Mouse (Mus musculus) forebrain, embryonic 14.5 days (tissue): ENCODE results near the gene Gm5269. TPM values are rescaled to one million over a fixed set of nuclear protein-coding genes. Genes with fewer than 3 reads are reported as not detected.

ENCODE experiments used
- ATAC-seq: fragments of 200-750 bp; cut with Nextera tagmentation; 2 replicates; pipeline ENCODE4 v1.8.0; 2017; ENCODE audit warnings: mild to moderate bottlenecking, moderate library complexity
- DNase-seq: peaks from one replicate; pipeline ENCODE4 v3.0.0-alpha.2; 2015; ENCODE audit warnings: low spot score
- H3K27ac ChIP-seq: fragments of 300-500 bp; sonication (generic); 2 replicates; pipeline ENCODE4 v1.5.1; 2014; ENCODE audit warnings: low read depth, mild to moderate bottlenecking, control low read depth, low read length, moderate library complexity
- H3K27me3 ChIP-seq: fragments of 300-500 bp; sonication (generic); replicated peaks from 2 replicates; pipeline ENCODE4 v1.6.1; 2014; ENCODE audit warnings: low read length, control low read depth, mixed read lengths; ENCODE audit not compliant: control insufficient read depth, insufficient read depth
- H3K36me3 ChIP-seq: fragments of 300-500 bp; sonication (generic); 2 replicates; pipeline ENCODE4 v1.6.1; 2014; ENCODE audit warnings: low read length, control low read depth; ENCODE audit not compliant: control insufficient read depth, insufficient read depth
- H3K4me1 ChIP-seq: fragments of 300-500 bp; sonication (generic); 2 replicates; pipeline ENCODE4 v1.6.1; 2014; ENCODE audit warnings: antibody characterized with exemption, low read length, control low read depth; ENCODE audit not compliant: control insufficient read depth, insufficient read depth
- H3K4me2 ChIP-seq: fragments of 300-500 bp; sonication (generic); 2 replicates; pipeline ENCODE4 v1.6.1; 2014; ENCODE audit warnings: mild to moderate bottlenecking, control low read depth, low read length
- H3K4me3 ChIP-seq: fragments of 300-500 bp; sonication (generic); 2 replicates; pipeline ENCODE4 v1.5.1; 2014; ENCODE audit warnings: low read depth, low read length, control low read depth
- H3K9ac ChIP-seq: fragments of 300-500 bp; sonication (generic); 2 replicates; pipeline ENCODE4 v1.6.1; 2014; ENCODE audit warnings: mild to moderate bottlenecking, low read length, control low read depth, moderate library complexity
- H3K9me3 ChIP-seq: fragments of 300-500 bp; sonication (generic); replicated peaks from 2 replicates; pipeline ENCODE4 v1.6.1; 2016; ENCODE audit warnings: low read length, control low read depth, mixed read lengths; ENCODE audit not compliant: control insufficient read depth
- WGBS: fragments of 180-500 bp; shearing (Covaris S2); extraction: QIAGEN DNeasy Blood & Tissue Kit; methylation state at CpG from one replicate; pipeline ENCODE4 v1.1.7; 2014; 5-methylcytosine and 5-hydroxymethylcytosine counted together
- polyA plus RNA-seq: library from polyadenylated mRNA; unstranded; fragments of >200 nt; fragmentation: Nextera tagmentation; extraction: Ambion mirVana; gene quantifications from 2 replicates; pipeline ENCODE4 v1.2.1, GENCODE M21; 2014

The Gm5269 gene
- polyA plus RNA-seq, 1 experiment from 2014 or later: not detected

- Histone ChIP-seq H3K4me3 (no peak overlapping the region), H3K9ac (no peak overlapping the region), H3K27ac (no peak overlapping the region), H3K4me1 (no peaks in the 10 kb centered on the region), H3K36me3 (no peaks in the 10 kb centered on the region), H3K27me3 (no peaks in the 10 kb centered on the region), H3K4me2 (no peak overlapping the region), H3K9me3 (no peaks in the 10 kb centered on the region)
- no peak for ATAC-seq
- WGBS: 89% methylated on average over 9 of the region's 9 CpGs
- no peak for DNase-seq
Measured at GRCm38 (mm10) chr1:45886800-45887199, 3.3 kb downstream of the Gm5269 start.

- Histone ChIP-seq H3K36me3 (no peaks in the 10 kb centered on the region), H3K4me1 (no peaks in the 10 kb centered on the region), H3K9ac (no peak overlapping the region), H3K9me3 (no peaks in the 10 kb centered on the region), H3K4me3 (no peak overlapping the region), H3K4me2 (no peak overlapping the region), H3K27me3 (no peaks in the 10 kb centered on the region), H3K27ac (no peak overlapping the region)
- no peak for ATAC-seq
- DNase-seq: no peak
Measured at GRCm38 (mm10) chr1:45883378-45883777, 6.7 kb downstream of the Gm5269 start.

DNA sequence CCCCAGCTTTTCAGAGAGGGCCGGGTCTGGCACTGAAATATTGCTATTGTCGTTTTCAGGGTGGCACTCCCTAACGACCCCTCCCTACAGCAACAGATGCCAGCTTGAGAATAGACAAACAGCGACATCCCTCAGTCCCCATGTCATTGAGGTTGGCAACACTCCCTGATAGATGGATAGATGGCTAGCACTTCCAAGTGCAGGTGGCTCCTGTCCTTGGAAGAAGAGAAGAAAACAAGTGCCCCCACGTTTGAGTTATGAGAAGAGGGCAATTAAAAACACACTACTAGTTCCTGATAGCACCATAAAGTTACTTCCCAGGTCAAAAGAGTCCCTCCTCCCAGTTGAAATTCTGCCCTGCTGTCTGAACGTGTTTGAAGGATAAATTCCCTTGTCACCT, 8.0 kb downstream of the Gm5269 start:
- Histone ChIP-seq H3K9ac (no peak overlapping the region), H3K9me3 (no peaks in the 10 kb centered on the region), H3K4me2 (no peak overlapping the region), H3K36me3 (no peaks in the 10 kb centered on the region), H3K4me3 (no peak overlapping the region), H3K27ac (no peak overlapping the region), H3K4me1 (no peaks in the 10 kb centered on the region), H3K27me3 (no peaks in the 10 kb centered on the region)
- no peak for ATAC-seq
- 57% methylated on average over 6 of the region's 6 CpGs for WGBS
- no peak for DNase-seq

GRCm38 (mm10) chr1:45881228-45881832, 8.7 kb downstream of the Gm5269 start:
- DNase-seq: no peak
- H3K9me3 ChIP-seq: no peaks in the 10 kb centered on the region
- H3K9ac ChIP-seq: no peak overlapping the region
- no peak overlapping the region for H3K4me2 ChIP-seq
- no peak overlapping the region for H3K27ac ChIP-seq
- H3K27me3 ChIP-seq: no peaks in the 10 kb centered on the region
- ATAC-seq: no peak
- no peaks in the 10 kb centered on the region for H3K36me3 ChIP-seq
- H3K4me3 ChIP-seq: no peak overlapping the region
- no peaks in the 10 kb centered on the region for H3K4me1 ChIP-seq
- WGBS: 77% methylated on average over 3 of the region's 3 CpGs

GRCm38 (mm10) chr1:45877463-45877862, 12.6 kb downstream of the Gm5269 start:
- no peaks in the 10 kb centered on the region for H3K36me3 ChIP-seq
- H3K4me1 ChIP-seq: no peaks in the 10 kb centered on the region
- no peaks in the 10 kb centered on the region for H3K9me3 ChIP-seq
- H3K9ac ChIP-seq: no peak overlapping the region
- H3K4me3 ChIP-seq: no peak overlapping the region
- no peaks in the 10 kb centered on the region for H3K27me3 ChIP-seq
- no peak overlapping the region for H3K4me2 ChIP-seq
- 90% methylated on average over 3 of the region's 3 CpGs for WGBS
- ATAC-seq: no peak
- H3K27ac ChIP-seq: no peak overlapping the region
- no peak for DNase-seq

DNA sequence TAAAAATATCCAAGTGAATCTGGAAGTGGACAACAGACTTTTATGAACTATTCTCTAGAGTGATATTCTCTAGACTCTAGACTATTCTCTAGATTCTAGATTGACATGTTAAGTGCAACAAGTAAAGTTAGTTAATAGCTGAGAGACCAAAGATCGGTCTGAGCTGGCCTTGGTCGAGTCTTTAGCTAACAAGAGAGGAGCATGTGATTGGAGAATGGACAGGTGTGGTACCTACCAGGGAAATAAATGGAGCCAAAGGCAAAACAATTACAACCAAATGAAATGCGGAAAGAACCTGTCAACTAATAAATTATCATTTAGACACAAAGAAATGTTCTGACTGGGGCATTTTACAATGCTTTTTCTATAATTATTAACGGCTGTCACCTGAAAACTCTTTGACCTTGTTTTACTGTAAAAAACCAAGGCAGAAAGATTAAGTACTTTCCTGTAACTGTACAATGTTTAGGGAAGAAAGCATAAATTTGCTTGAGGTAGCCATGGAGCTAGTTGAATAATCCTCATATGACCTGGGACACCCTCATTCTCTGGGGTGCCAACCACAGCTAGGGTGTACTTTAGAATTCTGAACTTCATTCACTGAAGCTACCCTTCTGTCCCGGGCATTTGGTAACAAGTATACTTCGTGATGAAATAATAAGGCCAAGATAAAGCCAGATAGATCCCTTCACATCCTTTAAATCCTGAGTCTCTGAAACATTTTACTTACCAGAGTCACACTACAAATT, 13.4 kb downstream of the Gm5269 start:
- no peak overlapping the region for H3K9ac ChIP-seq
- 89% methylated on average over 6 of the region's 6 CpGs for WGBS
- H3K27me3 ChIP-seq: no peaks in the 10 kb centered on the region
- DNase-seq (no peak), ATAC-seq (no peak)
- no peak overlapping the region for H3K4me3 ChIP-seq
- no peaks in the 10 kb centered on the region for H3K4me1 ChIP-seq
- no peaks in the 10 kb centered on the region for H3K9me3 ChIP-seq
- no peak overlapping the region for H3K4me2 ChIP-seq
- H3K27ac ChIP-seq: no peak overlapping the region
- H3K36me3 ChIP-seq: no peaks in the 10 kb centered on the region

- WGBS: 83% methylated on average over 2 of the region's 2 CpGs
- H3K9ac ChIP-seq: no peak overlapping the region
Measured at GRCm38 (mm10) chr1:45875640-45876039, 14.4 kb downstream of the Gm5269 start.

GRCm38 (mm10) chr1:45873250-45873649, 16.8 kb downstream of the Gm5269 start:
- no peak overlapping the region for H3K4me2 ChIP-seq
- ATAC-seq: no peak
- no peak for DNase-seq
- H3K4me3 ChIP-seq: no peak overlapping the region
- no peak overlapping the region for H3K9ac ChIP-seq
- H3K9me3 ChIP-seq: no peaks in the 10 kb centered on the region
- no peaks in the 10 kb centered on the region for H3K4me1 ChIP-seq
- WGBS: 96% methylated on average over 2 of the region's 2 CpGs
- H3K27me3 ChIP-seq: no peaks in the 10 kb centered on the region
- no peaks in the 10 kb centered on the region for H3K36me3 ChIP-seq
- no peak overlapping the region for H3K27ac ChIP-seq

More at GRCm38 (mm10) chr1:45875640-45876039, 14.4 kb downstream of the Gm5269 start:
- Histone ChIP-seq H3K4me2 (no peak overlapping the region), H3K4me3 (no peak overlapping the region), H3K36me3 (no peaks in the 10 kb centered on the region), H3K27me3 (no peaks in the 10 kb centered on the region), H3K27ac (no peak overlapping the region), H3K9me3 (no peaks in the 10 kb centered on the region), H3K4me1 (no peaks in the 10 kb centered on the region)
- ATAC-seq (no peak), DNase-seq (no peak)

- no peaks in the 10 kb centered on the region for H3K9me3 ChIP-seq
Measured at GRCm38 (mm10) chr1:45868479-45869137, 21.5 kb downstream of the Gm5269 start.

More at GRCm38 (mm10) chr1:45868479-45869137, 21.5 kb downstream of the Gm5269 start:
- H3K27ac ChIP-seq: no peak overlapping the region
- no peaks in the 10 kb centered on the region for H3K36me3 ChIP-seq
- H3K4me2 ChIP-seq: no peak overlapping the region
- ATAC-seq (no peak), DNase-seq (no peak)
- H3K4me3 ChIP-seq: no peak overlapping the region
- no peaks in the 10 kb centered on the region for H3K4me1 ChIP-seq
- no peak overlapping the region for H3K9ac ChIP-seq
- 81% methylated on average over 3 of the region's 3 CpGs for WGBS
- H3K27me3 ChIP-seq: no peaks in the 10 kb centered on the region
